Mouse (Mus musculus) embryonic facial prominence, embryonic 15.5 days (tissue): ENCODE data around the gene Syde2. TPM values are rescaled to one million over a fixed set of nuclear protein-coding genes. Genes with fewer than 3 reads are reported as not detected.
A peak's percentile ranks its signal among the peaks of the same experiment; 100 is the strongest.
"Not testable (repeated sequence)": the region's sequence is repeated elsewhere in the genome, so short reads cannot be mapped to it uniquely, and the experiment has no call there.

Experiments
- ATAC-seq: fragments of 200-750 bp; cut with Nextera tagmentation; 2 replicates; pipeline ENCODE4 v1.8.0; 2017; ENCODE audit warnings: low read depth, moderate TSS enrichment; ENCODE audit not compliant: insufficient number of reproducible peaks, low FRiP score, low TSS enrichment
- H3K27ac ChIP-seq: fragments of 300-500 bp; sonication (generic); replicated peaks from 2 replicates; pipeline ENCODE4 v1.5.1; 2015; ENCODE audit warnings: mild to moderate bottlenecking, inconsistent platforms
- H3K27me3 ChIP-seq: fragments of 300-500 bp; sonication (generic); 2 replicates; pipeline ENCODE4 v1.6.1; 2015; ENCODE audit warnings: inconsistent platforms
- H3K36me3 ChIP-seq: fragments of 300-500 bp; sonication (generic); 2 replicates; pipeline ENCODE4 v1.6.1; 2015; ENCODE audit warnings: mild to moderate bottlenecking, inconsistent platforms
- H3K4me1 ChIP-seq: fragments of 300-500 bp; sonication (generic); 2 replicates; pipeline ENCODE4 v1.6.1; 2015; ENCODE audit warnings: inconsistent platforms
- H3K4me2 ChIP-seq: fragments of 300-500 bp; sonication (generic); replicated peaks from 2 replicates; pipeline ENCODE4 v1.6.1; 2015; ENCODE audit warnings: mild to moderate bottlenecking, inconsistent platforms
- H3K4me3 ChIP-seq: fragments of 300-500 bp; sonication (generic); replicated peaks from 2 replicates; pipeline ENCODE4 v1.5.1; 2015; ENCODE audit warnings: mild to moderate bottlenecking, inconsistent platforms
- H3K9ac ChIP-seq: fragments of 300-500 bp; sonication (generic); 2 replicates; pipeline ENCODE4 v1.6.1; 2015; ENCODE audit warnings: inconsistent platforms
- H3K9me3 ChIP-seq: fragments of 300-500 bp; sonication (generic); replicated peaks from 2 replicates; pipeline ENCODE4 v1.6.1; 2016; ENCODE audit warnings: inconsistent platforms
- WGBS: fragments of 180-500 bp; shearing (Covaris S2); methylation state at CpG from one replicate; pipeline ENCODE4 v1.1.7; 2015; 5-methylcytosine and 5-hydroxymethylcytosine counted together
- polyA plus RNA-seq: library from polyadenylated mRNA; unstranded; fragments of >200 nt; fragmentation: Nextera tagmentation; extraction: Ambion mirVana; gene quantifications from 2 replicates; pipeline ENCODE4 v1.2.1, GENCODE M21; 2015

The Syde2 gene
- polyA plus RNA-seq, 1 experiment from 2014 or later, result 1.7 TPM

DNA sequence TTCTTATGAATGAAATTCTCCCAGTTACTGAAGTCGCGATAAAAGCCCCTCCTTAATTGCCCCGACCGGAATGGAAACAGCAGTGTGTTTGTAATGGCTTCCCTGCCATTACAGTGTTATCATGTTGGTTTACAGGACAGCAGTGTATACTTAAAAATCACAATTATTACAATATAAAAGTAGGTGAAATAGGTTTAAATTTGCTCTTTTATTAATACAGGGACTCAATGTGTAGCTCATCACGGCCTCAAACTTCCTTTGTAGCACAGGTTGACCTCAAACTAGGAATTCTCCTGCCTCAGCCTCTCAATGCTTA, 36.9 kb upstream of the Syde2 start:
- peaks cover 9% of the 10 kb centered on the region; the same call in 1 of the 2 replicates for H3K4me1 ChIP-seq

GRCm38 (mm10) chr3:145951287-145952165, 36.1 kb upstream of the Syde2 start:
- 68% methylated on average over 17 of the region's 17 CpGs for WGBS
- ATAC-seq, result no peak

More for the DNA sequence above, 36.9 kb upstream of the Syde2 start:
- no peaks in the 10 kb centered on the region for H3K27me3 ChIP-seq
- H3K4me2 ChIP-seq, result peak overlapping the region; percentile 36; the same call in 1 of the 2 replicates
- no peak overlapping the region for H3K27ac ChIP-seq
- ATAC-seq, result no peak
- H3K36me3 ChIP-seq, result no peaks in the 10 kb centered on the region
- no peaks in the 10 kb centered on the region for H3K9me3 ChIP-seq
- no peak overlapping the region for H3K9ac ChIP-seq
- H3K4me3 ChIP-seq, result no peak overlapping the region
- 40% methylated on average over 5 of the region's 5 CpGs for WGBS

DNA sequence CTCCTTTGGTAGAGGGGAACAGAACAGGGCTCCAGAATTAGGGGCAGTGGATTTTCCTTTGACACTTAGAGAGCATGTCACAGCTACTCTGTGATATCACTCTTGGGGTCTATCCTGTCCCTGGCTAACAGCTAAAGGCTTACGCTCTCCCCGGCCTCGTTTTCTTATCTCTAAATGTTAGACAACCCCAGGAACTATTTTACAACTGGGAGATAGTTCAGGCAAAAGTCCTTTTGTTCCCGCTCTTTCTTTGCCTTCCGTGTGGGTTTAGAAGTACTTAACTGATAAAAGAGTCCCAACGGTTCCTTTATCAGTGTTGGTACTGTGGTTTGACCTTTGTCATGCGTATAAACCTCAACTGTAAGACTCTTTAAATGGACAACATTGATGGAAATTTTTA, 34.7 kb upstream of the Syde2 start:
- ATAC-seq, result no peak
- 89% methylated on average over 7 of the region's 7 CpGs for WGBS
- H3K27me3 ChIP-seq, result no peaks in the 10 kb centered on the region

More at GRCm38 (mm10) chr3:145951287-145952165, 36.1 kb upstream of the Syde2 start:
- Histone ChIP-seq H3K36me3 (no peaks in the 10 kb centered on the region), H3K4me1 (peaks cover 9% of the 10 kb centered on the region; the same call in 1 of the 2 replicates), H3K9me3 (no peaks in the 10 kb centered on the region), H3K27ac (no peak overlapping the region), H3K9ac (no peak overlapping the region), H3K27me3 (no peaks in the 10 kb centered on the region), H3K4me2 (no peak overlapping the region), H3K4me3 (no peak overlapping the region)

DNA sequence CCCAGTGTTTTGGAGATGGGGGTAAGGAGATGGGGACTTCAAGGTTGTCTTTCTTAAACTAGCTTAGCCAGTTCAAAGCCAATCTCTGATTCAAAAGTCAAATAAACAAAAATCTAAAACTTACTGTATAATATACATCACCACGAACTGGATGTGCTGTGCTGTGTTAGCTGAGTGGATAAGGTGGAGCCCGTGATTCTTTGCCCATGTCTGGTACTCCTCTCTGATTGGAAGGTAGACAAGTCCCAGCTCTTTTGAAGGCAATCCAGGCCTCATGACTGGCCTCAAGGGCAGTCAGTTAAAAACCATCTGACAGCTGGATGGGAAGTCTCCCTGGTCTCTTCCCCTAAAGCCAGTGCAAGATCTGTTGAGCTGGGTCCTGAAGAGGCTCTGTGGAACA, 34.3 kb upstream of the Syde2 start:
- Histone ChIP-seq H3K9ac (no peak overlapping the region), H3K4me1 (peaks cover 9% of the 10 kb centered on the region; the same call in 1 of the 2 replicates), H3K27me3 (no peaks in the 10 kb centered on the region), H3K36me3 (no peaks in the 10 kb centered on the region), H3K4me3 (no peak overlapping the region), H3K4me2 (no peak overlapping the region), H3K9me3 (no peaks in the 10 kb centered on the region), H3K27ac (no peak overlapping the region)
- 85% methylated on average over 2 of the region's 2 CpGs for WGBS
- no peak for ATAC-seq

More for the DNA sequence above, 34.7 kb upstream of the Syde2 start:
- H3K4me1 ChIP-seq, result peaks cover 9% of the 10 kb centered on the region; the same call in 1 of the 2 replicates
- H3K27ac ChIP-seq, result no peak overlapping the region
- no peak overlapping the region for H3K9ac ChIP-seq
- no peaks in the 10 kb centered on the region for H3K36me3 ChIP-seq
- no peak overlapping the region for H3K4me2 ChIP-seq
- no peaks in the 10 kb centered on the region for H3K9me3 ChIP-seq
- no peak overlapping the region for H3K4me3 ChIP-seq

DNA sequence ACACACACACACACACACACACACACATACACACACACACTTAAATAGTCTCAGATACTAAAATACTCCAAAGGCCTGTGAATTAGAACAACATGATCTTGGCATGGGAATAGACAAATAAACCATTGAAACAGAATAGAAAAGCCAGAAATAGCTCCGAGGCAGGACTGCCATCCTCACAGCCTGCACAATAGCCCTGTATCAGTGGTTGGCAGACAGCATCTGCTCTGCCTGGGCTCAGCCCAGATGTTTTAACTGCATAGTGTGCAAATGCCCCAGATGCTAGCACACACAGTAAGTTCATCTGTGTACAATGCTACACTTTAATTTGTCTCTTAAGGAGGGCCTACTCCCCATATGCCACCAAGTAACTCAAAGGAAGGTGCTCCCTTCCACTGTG, 27.8 kb upstream of the Syde2 start:
- no peak overlapping the region for H3K4me3 ChIP-seq
- no peaks in the 10 kb centered on the region for H3K36me3 ChIP-seq
- H3K27ac ChIP-seq, result peak overlapping the region; percentile 18; the same call in 1 of the 2 replicates
- H3K9ac ChIP-seq, result no peak overlapping the region
- H3K4me1 ChIP-seq, result peaks cover 22% of the 10 kb centered on the region
- peak; percentile 60; the same call in 1 of the 2 replicates for ATAC-seq
- H3K4me2 ChIP-seq, result no peak overlapping the region
- no peaks in the 10 kb centered on the region for H3K9me3 ChIP-seq
- H3K27me3 ChIP-seq, result 0 out of 2 replicates have a peak, but pooled peaks cover 4% of the 10 kb centered on the region
- 23% methylated on average over 1 of the region's 1 CpGs for WGBS

DNA sequence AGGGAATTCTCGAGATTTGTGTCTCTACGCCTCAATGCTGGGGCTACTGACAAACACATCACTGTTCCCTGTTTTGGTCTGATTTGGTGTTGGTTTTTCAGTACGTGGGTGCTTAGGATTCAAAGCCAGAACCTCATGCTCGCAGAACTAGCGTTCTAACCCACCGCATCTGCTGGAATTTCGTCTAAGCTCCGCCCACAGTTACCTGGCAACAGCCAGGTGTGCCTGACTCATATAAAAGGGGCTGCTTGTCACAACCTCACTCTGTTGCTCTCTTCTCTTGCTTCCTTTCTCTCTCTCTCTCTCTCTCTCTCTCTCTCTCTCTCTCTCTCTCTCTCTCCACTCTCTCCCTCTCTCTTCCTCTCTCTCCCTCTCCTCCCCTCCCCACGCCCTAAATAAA, 25.3 kb upstream of the Syde2 start:
- Histone ChIP-seq H3K36me3 (no peaks in the 10 kb centered on the region), H3K9ac (no peak overlapping the region), H3K27ac (no peak overlapping the region), H3K27me3 (0 out of 2 replicates have a peak, but pooled peaks cover 4% of the 10 kb centered on the region), H3K4me1 (peaks cover 27% of the 10 kb centered on the region), H3K9me3 (no peaks in the 10 kb centered on the region), H3K4me2 (no peak overlapping the region), H3K4me3 (no peak overlapping the region)
- 28% methylated on average over 9 of the region's 9 CpGs for WGBS
- ATAC-seq, result no peak

GRCm38 (mm10) chr3:145963101-145964017, 24.3 kb upstream of the Syde2 start:
- H3K4me2 ChIP-seq, result peak overlapping the region; percentile 39
- ATAC-seq, result 0 out of 2 replicates have a peak, but pooled peaks have one; percentile 29
- 0 out of 2 replicates have a peak, but pooled peaks cover 4% of the 10 kb centered on the region for H3K27me3 ChIP-seq
- H3K4me1 ChIP-seq, result peaks cover 27% of the 10 kb centered on the region
- H3K9me3 ChIP-seq, result no peaks in the 10 kb centered on the region
- H3K36me3 ChIP-seq, result no peaks in the 10 kb centered on the region
- H3K9ac ChIP-seq, result no peak overlapping the region
- H3K27ac ChIP-seq, result no peak overlapping the region
- peak overlapping the region; percentile 15 for H3K4me3 ChIP-seq
- WGBS, result 19% methylated on average over 31 of the region's 31 CpGs

DNA sequence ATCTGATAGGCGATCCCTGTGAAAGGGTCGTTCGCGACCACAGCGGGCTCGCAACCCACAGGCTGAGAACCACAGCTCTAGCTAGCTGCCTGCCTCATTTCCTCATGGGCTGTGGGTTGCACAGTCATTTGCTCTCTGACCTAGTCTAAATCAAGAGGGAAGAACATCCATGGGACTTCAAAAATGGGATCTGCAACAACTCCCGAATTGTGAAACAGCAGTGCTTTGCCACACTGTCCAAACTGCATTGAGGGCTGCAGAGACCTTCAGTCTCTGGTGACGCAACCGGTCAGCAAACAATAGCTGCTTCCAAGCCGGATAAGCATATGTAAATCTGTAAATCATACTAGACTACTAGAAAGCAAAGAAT, 23.7 kb upstream of the Syde2 start:
- Histone ChIP-seq H3K4me1 (peaks cover 27% of the 10 kb centered on the region), H3K27me3 (0 out of 2 replicates have a peak, but pooled peaks cover 4% of the 10 kb centered on the region), H3K27ac (peak overlapping the region; percentile 48; the same call in 1 of the 2 replicates), H3K9ac (no peak overlapping the region), H3K4me2 (peak overlapping the region; percentile 39), H3K4me3 (peak overlapping the region; percentile 15), H3K36me3 (no peaks in the 10 kb centered on the region), H3K9me3 (no peaks in the 10 kb centered on the region)
- 17% methylated on average over 10 of the region's 10 CpGs for WGBS
- no peak for ATAC-seq

GRCm38 (mm10) chr3:145964473-145964872, 23.2 kb upstream of the Syde2 start:
- 5% methylated on average over 10 of the region's 10 CpGs for WGBS
- ATAC-seq, result peak; percentile 56; the same call in 1 of the 2 replicates
- Histone ChIP-seq H3K4me1 (peaks cover 27% of the 10 kb centered on the region), H3K9ac (no peak overlapping the region), H3K9me3 (no peaks in the 10 kb centered on the region), H3K4me3 (peak overlapping the region; percentile 15; the same call in 1 of the 2 replicates), H3K27me3 (0 out of 2 replicates have a peak, but pooled peaks cover 4% of the 10 kb centered on the region), H3K27ac (0 out of 2 replicates have a peak overlapping the region, but pooled peaks have one; percentile 48), H3K36me3 (no peaks in the 10 kb centered on the region), H3K4me2 (peak overlapping the region; percentile 39)

GRCm38 (mm10) chr3:145965583-145965982, 22.1 kb upstream of the Syde2 start:
- 72% methylated on average over 3 of the region's 3 CpGs for WGBS

GRCm38 (mm10) chr3:145966806-145967205, 20.9 kb upstream of the Syde2 start:
- H3K9me3 ChIP-seq, result no peaks in the 10 kb centered on the region
- no peaks in the 10 kb centered on the region for H3K36me3 ChIP-seq
- no peak overlapping the region for H3K9ac ChIP-seq
- WGBS, result 86% methylated on average over 5 of the region's 5 CpGs
- H3K27ac ChIP-seq, result no peak overlapping the region
- peaks cover 31% of the 10 kb centered on the region for H3K4me1 ChIP-seq
- 0 out of 2 replicates have a peak, but pooled peaks cover 4% of the 10 kb centered on the region for H3K27me3 ChIP-seq
- H3K4me3 ChIP-seq, result no peak overlapping the region
- no peak for ATAC-seq
- no peak overlapping the region for H3K4me2 ChIP-seq

More at GRCm38 (mm10) chr3:145965583-145965982, 22.1 kb upstream of the Syde2 start:
- H3K27me3 ChIP-seq, ATAC-seq, H3K9ac ChIP-seq, H3K36me3 ChIP-seq, H3K4me3 ChIP-seq, H3K27ac ChIP-seq, H3K4me2 ChIP-seq, H3K9me3 ChIP-seq: not testable (repeated sequence)
- H3K4me1 ChIP-seq, result peaks cover 24% of the 10 kb centered on the region
